Mouse (Mus musculus): ENCODE measurements at regions not wholly inside any gene's neighbourhood (a gene's known extent, or its start where the extent isn't known, plus 50 kb on each side); places are given as distances from the start of the nearest gene placed in this dataset.

- no peak for TF ChIP-seq POLR2A (IDR thresholded peaks at IDR 0.05; ENCODE audit: borderline replicate concordance, extremely low read depth, insufficient read depth, insufficient read length, poor library complexity, severe bottlenecking)
- no peak for TF ChIP-seq CTCF (IDR thresholded peaks at IDR 0.05; ENCODE audit: borderline replicate concordance, extremely low read depth, insufficient read depth, insufficient read length)
- peak; percentile 35 for DNase-seq (ENCODE audit: low read depth)
These were observed 79.8 kb upstream of the Epha6 start for GRCm38 (mm10) chr16:60685153-60685552.

- TF ChIP-seq CTCF (IDR thresholded peaks at IDR 0.05; ENCODE audit: borderline replicate concordance, extremely low read depth, insufficient read depth, insufficient read length), result no peak
- no peak for TF ChIP-seq POLR2A (IDR thresholded peaks at IDR 0.05; ENCODE audit: borderline replicate concordance, extremely low read depth, insufficient read depth, insufficient read length, poor library complexity, severe bottlenecking)
- peak; percentile 16 for DNase-seq (ENCODE audit: low read depth)
These were observed 63.4 kb upstream of the Epha6 start for GRCm38 (mm10) chr16:60668771-60669170.

Data from brain, embryonic 14.5 days (tissue).